Mouse (Mus musculus) intestine, embryonic 14.5 days (tissue): ENCODE data around the gene Jade2. TPM values are rescaled to one million over a fixed set of nuclear protein-coding genes. Genes with fewer than 3 reads are reported as not detected.
"Not testable (repeated sequence)": the region's sequence is repeated elsewhere in the genome, so short reads cannot be mapped to it uniquely, and the experiment has no call there.

Experiments used
- ATAC-seq: fragments of 200-750 bp; cut with Nextera tagmentation; replicated peaks from 2 replicates; pipeline ENCODE4 v1.8.0; 2017; ENCODE audit warnings: low read depth, moderate number of reproducible peaks, moderate TSS enrichment, moderate library complexity; ENCODE audit not compliant: low FRiP score, low TSS enrichment
- DNase-seq: peaks from one replicate; pipeline ENCODE4 v3.0.0-alpha.2; 2018; ENCODE audit warnings: low spot score
- H3K27ac ChIP-seq: fragments of 300-500 bp; sonication (generic); 2 replicates; pipeline ENCODE4 v1.5.1; 2014; ENCODE audit warnings: low read depth, mild to moderate bottlenecking, control low read depth
- H3K27me3 ChIP-seq: fragments of 300-500 bp; sonication (generic); replicated peaks from 2 replicates; pipeline ENCODE4 v1.6.1; 2014; ENCODE audit warnings: low read length, control low read depth; ENCODE audit not compliant: control insufficient read depth, insufficient read depth
- H3K36me3 ChIP-seq: fragments of 300-500 bp; sonication (generic); 2 replicates; pipeline ENCODE4 v1.6.1; 2014; ENCODE audit warnings: low read length, control low read depth; ENCODE audit not compliant: control insufficient read depth, insufficient read depth
- H3K4me1 ChIP-seq: fragments of 300-500 bp; sonication (generic); replicated peaks from 2 replicates; pipeline ENCODE4 v1.6.1; 2014; ENCODE audit warnings: low read length, control low read depth, mixed read lengths; ENCODE audit not compliant: control insufficient read depth, insufficient read depth
- H3K4me2 ChIP-seq: fragments of 300-500 bp; sonication (generic); 2 replicates; pipeline ENCODE4 v1.6.1; 2014; ENCODE audit warnings: low read length
- H3K4me3 ChIP-seq: fragments of 300-500 bp; sonication (generic); 2 replicates; pipeline ENCODE4 v1.5.1; 2014; ENCODE audit warnings: low read depth, low read length, control low read depth, mixed read lengths
- H3K9ac ChIP-seq: fragments of 300-500 bp; sonication (generic); 2 replicates; pipeline ENCODE4 v1.6.1; 2014; ENCODE audit warnings: mild to moderate bottlenecking, low read length
- H3K9me3 ChIP-seq: fragments of 300-500 bp; sonication (generic); 2 replicates; pipeline ENCODE4 v1.6.1; 2016; ENCODE audit warnings: low read length, control low read depth; ENCODE audit not compliant: control insufficient read depth
- WGBS: fragments of 180-500 bp; shearing (Covaris S2); extraction: QIAGEN DNeasy Blood & Tissue Kit; methylation state at CpG from one replicate; pipeline ENCODE4 v1.1.7; 2014; 5-methylcytosine and 5-hydroxymethylcytosine counted together
- polyA plus RNA-seq: library from polyadenylated mRNA; unstranded; fragments of >200 nt; fragmentation: Nextera tagmentation; extraction: Ambion mirVana; gene quantifications from 2 replicates; pipeline ENCODE4 v1.2.1, GENCODE M21; 2014

Jade2 gene
- polyA plus RNA-seq, 1 experiment from 2014 or later = 0.95 TPM

- Histone ChIP-seq H3K9me3 (no peaks in the 10 kb centered on the region), H3K4me1 (peaks cover 5% of the 10 kb centered on the region; the same call in 1 of the 2 replicates), H3K9ac (peak overlapping the region; percentile 29; the same call in 1 of the 2 replicates), H3K36me3 (no peaks in the 10 kb centered on the region), H3K4me2 (peak overlapping the region; percentile 72), H3K27ac (no peak overlapping the region), H3K27me3 (no peaks in the 10 kb centered on the region), H3K4me3 (peak overlapping the region; percentile 46)
- peak; percentile 52 for ATAC-seq
- peak; percentile 80 for DNase-seq
- 23% methylated on average over 17 of the region's 17 CpGs for WGBS
Measured at GRCm38 (mm10) chr11:51805221-51805981, 52.1 kb downstream of the Jade2 start.

DNA sequence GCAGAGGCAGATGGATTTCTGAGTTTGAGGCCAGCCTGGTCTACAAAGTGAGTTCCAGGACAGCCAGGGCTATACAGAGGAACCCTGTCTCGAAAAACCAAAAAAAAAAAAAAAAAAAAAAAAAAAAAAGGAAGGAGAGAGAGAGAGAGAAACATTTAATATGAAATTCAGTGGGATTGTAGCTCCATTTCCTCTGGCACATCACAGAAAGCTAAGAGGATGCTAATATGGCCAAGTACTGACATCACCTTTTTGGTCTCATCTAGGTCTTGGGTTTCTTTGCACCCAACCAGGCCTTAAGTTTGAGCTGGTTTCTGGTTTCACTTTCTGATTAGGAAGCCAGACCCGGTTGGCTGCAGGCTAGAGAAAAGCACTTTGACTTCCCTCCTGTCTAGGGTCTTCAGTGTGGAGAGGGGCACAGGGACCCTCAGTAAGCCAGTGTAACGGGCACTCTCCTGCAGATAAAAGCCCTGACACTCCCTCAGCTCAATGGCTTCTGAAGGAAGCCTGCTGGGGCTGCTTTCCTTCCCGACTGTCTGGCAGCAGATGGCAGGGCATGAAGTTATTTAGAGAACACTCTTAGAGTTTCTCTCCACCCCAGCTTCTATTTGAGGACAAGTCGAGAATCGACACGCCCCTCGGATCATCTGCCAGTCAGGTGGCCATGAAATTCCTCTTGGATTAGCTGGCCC lies 56.7 kb downstream of the Jade2 start:
- no peaks in the 10 kb centered on the region for H3K9me3 ChIP-seq
- 26% methylated on average over 7 of the region's 8 CpGs for WGBS
- H3K27me3 ChIP-seq = no peaks in the 10 kb centered on the region
- DNase-seq (no peak), ATAC-seq (no peak)
- H3K36me3 ChIP-seq = no peaks in the 10 kb centered on the region
- peaks cover 4% of the 10 kb centered on the region; the same call in 1 of the 2 replicates for H3K4me1 ChIP-seq
- H3K4me2 ChIP-seq = no peak overlapping the region
- H3K4me3 ChIP-seq = no peak overlapping the region
- H3K9ac ChIP-seq = no peak overlapping the region
- H3K27ac ChIP-seq = no peak overlapping the region

DNA sequence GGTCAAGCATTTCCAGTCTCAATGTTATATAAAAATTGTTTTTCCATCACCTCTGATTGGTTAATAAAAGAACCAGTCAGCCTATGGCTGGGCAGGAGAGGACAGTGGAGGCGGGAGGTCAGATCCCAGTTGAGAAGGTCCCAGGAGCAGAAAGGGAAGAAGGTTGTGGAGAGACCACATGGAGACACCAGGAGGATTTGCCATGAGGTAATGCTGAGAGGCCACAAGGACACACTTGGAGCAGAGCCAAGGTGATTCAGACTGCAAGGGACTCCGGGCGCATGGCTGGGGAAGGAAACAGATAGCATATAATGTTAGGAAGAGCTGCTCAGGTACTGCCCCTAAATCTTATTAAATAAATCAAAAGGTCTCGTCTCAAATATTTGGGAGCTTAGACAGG lies 61.2 kb downstream of the Jade2 start:
- Histone ChIP-seq H3K27me3 (no peaks in the 10 kb centered on the region), H3K4me2 (no peak overlapping the region), H3K4me3 (no peak overlapping the region), H3K36me3 (peaks cover 16% of the 10 kb centered on the region), H3K4me1 (no peaks in the 10 kb centered on the region), H3K9ac (no peak overlapping the region), H3K27ac (no peak overlapping the region), H3K9me3 (no peaks in the 10 kb centered on the region)
- DNase-seq (no peak), ATAC-seq (no peak)
- WGBS = 71% methylated on average over 4 of the region's 4 CpGs

DNA sequence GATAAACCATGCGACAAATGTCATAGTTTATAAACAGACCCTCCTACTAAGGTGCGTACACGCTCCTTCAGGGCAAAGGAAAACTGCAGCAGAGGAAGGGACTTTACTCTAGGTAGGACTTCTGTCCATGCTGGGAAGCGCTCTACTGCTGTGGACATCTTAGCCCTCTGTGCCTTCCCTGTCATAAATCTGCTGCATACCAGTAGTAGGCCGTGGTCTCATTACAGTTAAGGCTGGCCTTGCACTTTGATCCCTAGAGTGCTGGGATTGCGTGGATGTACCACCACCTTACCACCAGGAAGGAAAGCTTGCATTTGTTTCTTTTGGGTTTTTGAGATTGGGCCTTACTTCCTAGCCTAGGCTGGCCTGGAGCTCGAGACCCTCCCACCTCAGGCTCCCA lies 66.8 kb downstream of the Jade2 start:
- Histone ChIP-seq H3K9ac (no peak overlapping the region), H3K36me3 (peaks cover 48% of the 10 kb centered on the region), H3K9me3 (no peaks in the 10 kb centered on the region), H3K27me3 (no peaks in the 10 kb centered on the region), H3K27ac (no peak overlapping the region), H3K4me3 (no peak overlapping the region), H3K4me1 (no peaks in the 10 kb centered on the region), H3K4me2 (no peak overlapping the region)
- 83% methylated on average over 7 of the region's 7 CpGs for WGBS
- DNase-seq (no peak), ATAC-seq (no peak)

GRCm38 (mm10) chr11:51789735-51790134 lies 67.7 kb downstream of the Jade2 start:
- not testable (repeated sequence) for H3K9me3 ChIP-seq, H3K4me3 ChIP-seq, DNase-seq, H3K9ac ChIP-seq, H3K27me3 ChIP-seq, ATAC-seq, H3K4me1 ChIP-seq, H3K27ac ChIP-seq, H3K4me2 ChIP-seq
- H3K36me3 ChIP-seq = peaks cover 50% of the 10 kb centered on the region
- 91% methylated on average over 4 of the region's 4 CpGs for WGBS

- no peak overlapping the region for H3K4me3 ChIP-seq
- H3K27me3 ChIP-seq = no peaks in the 10 kb centered on the region
- H3K4me1 ChIP-seq = no peaks in the 10 kb centered on the region
- 88% methylated on average over 6 of the region's 6 CpGs for WGBS
- no peak overlapping the region for H3K4me2 ChIP-seq
- ATAC-seq = no peak
- H3K36me3 ChIP-seq = peaks cover 61% of the 10 kb centered on the region
- no peaks in the 10 kb centered on the region for H3K9me3 ChIP-seq
- DNase-seq = peak; percentile 70
- no peak overlapping the region for H3K9ac ChIP-seq
- H3K27ac ChIP-seq = no peak overlapping the region
Measured at GRCm38 (mm10) chr11:51785926-51786325, 71.5 kb downstream of the Jade2 start.

- H3K9me3 ChIP-seq = no peaks in the 10 kb centered on the region
- no peak for DNase-seq
- H3K4me2 ChIP-seq = no peak overlapping the region
- 92% methylated on average over 6 of the region's 6 CpGs for WGBS
- no peak overlapping the region for H3K4me3 ChIP-seq
- no peak overlapping the region for H3K9ac ChIP-seq
- no peaks in the 10 kb centered on the region for H3K4me1 ChIP-seq
- H3K27me3 ChIP-seq = no peaks in the 10 kb centered on the region
- H3K36me3 ChIP-seq = peaks cover 55% of the 10 kb centered on the region
- no peak for ATAC-seq
- no peak overlapping the region for H3K27ac ChIP-seq
Measured at GRCm38 (mm10) chr11:51782721-51783120, 74.7 kb downstream of the Jade2 start.

GRCm38 (mm10) chr11:51780773-51781267 lies 76.6 kb downstream of the Jade2 start:
- Histone ChIP-seq H3K9ac (no peak overlapping the region), H3K4me3 (no peak overlapping the region), H3K4me1 (no peaks in the 10 kb centered on the region), H3K4me2 (no peak overlapping the region), H3K27ac (no peak overlapping the region), H3K36me3 (peaks cover 49% of the 10 kb centered on the region), H3K27me3 (no peaks in the 10 kb centered on the region), H3K9me3 (no peaks in the 10 kb centered on the region)
- 83% methylated on average over 9 of the region's 9 CpGs for WGBS
- ATAC-seq (no peak), DNase-seq (no peak)
